Mouse (Mus musculus) MEL (cell line): Measurements from ENCODE around the gene Esr1. TPM values are rescaled to one million over a fixed set of nuclear protein-coding genes. Genes with fewer than 3 reads are reported as not detected.
A peak's percentile ranks its signal among the peaks of the same experiment; 100 is the strongest.

ENCODE experiments used
- DNase-seq: peaks from one replicate; pipeline ENCODE4 v3.0.0; 2011; ENCODE audit warnings: low read depth, low spot score
- H3K27ac ChIP-seq: 2 replicates; pipeline ENCODE4 v1.5.1; 2012; ENCODE audit warnings: low read depth, mild to moderate bottlenecking, control low read depth, low read length, moderate library complexity; ENCODE audit not compliant: control insufficient read depth
- H3K27me3 ChIP-seq, 2 experiments: fragments of 150-350 bp in 1 of 2; sonication (generic) in 1 of 2; 2 replicates each; pipeline ENCODE4 v1.6.1; 2012; ENCODE audit warnings: low read length in 2 of 2, mild to moderate bottlenecking in 2 of 2, improper control_type of control experiment in 1 of 2, moderate library complexity in 1 of 2; ENCODE audit not compliant: insufficient read depth in 2 of 2, control insufficient read depth in 1 of 2
- H3K36me3 ChIP-seq, 2 experiments: 2 replicates each; pipeline ENCODE4 v1.6.1; 2012 to 2014; ENCODE audit warnings: low read length in 2 of 2, improper control_type of control experiment in 1 of 2, inconsistent platforms in 1 of 2, mild to moderate bottlenecking in 1 of 2; ENCODE audit not compliant: insufficient read depth in 2 of 2, control insufficient read depth in 1 of 2
- H3K4me1 ChIP-seq, 2 experiments: fragments of 150-350 bp in 1 of 2; sonication (generic) in 1 of 2; 2 replicates each; pipeline ENCODE4 v1.6.1; 2012; ENCODE audit warnings: low read length in 2 of 2, improper control_type of control experiment in 1 of 2, mild to moderate bottlenecking in 1 of 2; ENCODE audit not compliant: insufficient read depth in 2 of 2, control insufficient read depth in 1 of 2
- H3K4me3 ChIP-seq, 2 experiments: fragments of 150-350 bp in 1 of 2; sonication (generic) in 1 of 2; 2 replicates each; pipeline ENCODE4 v1.5.1; 2012; ENCODE audit warnings: low read depth in 2 of 2, low read length in 2 of 2, mild to moderate bottlenecking in 2 of 2, moderate library complexity in 2 of 2, control low read depth in 1 of 2, improper control_type of control experiment in 1 of 2; ENCODE audit not compliant: control insufficient read depth in 1 of 2, insufficient read depth in 1 of 2
- H3K79me2 ChIP-seq: 2 replicates; pipeline ENCODE4 v1.6.1; 2012; ENCODE audit warnings: mild to moderate bottlenecking, low read length, moderate library complexity; ENCODE audit not compliant: control insufficient read depth, poor library complexity, insufficient read depth
- H3K9ac ChIP-seq: 2 replicates; pipeline ENCODE4 v1.6.1; 2012; ENCODE audit warnings: low read depth, mild to moderate bottlenecking, control low read depth, low read length, moderate library complexity; ENCODE audit not compliant: control insufficient read depth, poor library complexity, severe bottlenecking
- H3K9me3 ChIP-seq: fragments of 150-350 bp; sonication (generic); replicated peaks from 2 replicates; pipeline ENCODE4 v1.6.1; 2012; ENCODE audit warnings: mild to moderate bottlenecking, low read length, improper control_type of control experiment, moderate library complexity; ENCODE audit not compliant: insufficient read depth
- CHD1 ChIP-seq: IDR thresholded peaks from 2 replicates; pipeline ENCODE4 v1.6.1; 2012; ENCODE audit warnings: low read depth, mild to moderate bottlenecking, inconsistent platforms, low read length, improper control_type of control experiment
- CHD2 ChIP-seq: IDR thresholded peaks from 2 replicates; pipeline ENCODE4 v1.6.1; 2011; ENCODE audit warnings: low read length, improper control_type of control experiment
- ELF1 ChIP-seq: IDR thresholded peaks from 2 replicates; pipeline ENCODE4 v1.6.1; 2014; ENCODE audit warnings: low read depth, mild to moderate bottlenecking, inconsistent platforms, low read length, improper control_type of control experiment, moderate library complexity
- EP300 ChIP-seq, 2 experiments: IDR thresholded peaks; 2 replicates each; pipeline ENCODE4 v1.6.1; 2011; ENCODE audit warnings: improper control_type of control experiment in 2 of 2, low read length in 2 of 2, low read depth in 1 of 2, mild to moderate bottlenecking in 1 of 2
- ETS1 ChIP-seq: IDR thresholded peaks from 2 replicates; pipeline ENCODE4 v1.6.1; 2012; ENCODE audit warnings: low read depth, mild to moderate bottlenecking, inconsistent platforms, low read length, improper control_type of control experiment, moderate library complexity
- GATA1 ChIP-seq: IDR thresholded peaks from 2 replicates; pipeline ENCODE4 v1.6.1; 2011; ENCODE audit warnings: low read depth, low read length, improper control_type of control experiment
- HCFC1 ChIP-seq: IDR thresholded peaks from 2 replicates; pipeline ENCODE4 v1.6.1; 2012; ENCODE audit warnings: low read depth, mild to moderate bottlenecking, inconsistent platforms, low read length, improper control_type of control experiment, moderate library complexity
- KAT2A ChIP-seq: conservative IDR thresholded peaks from 2 replicates; pipeline ENCODE4 v1.6.1; 2012; ENCODE audit warnings: low read depth, low read length, improper control_type of control experiment, inconsistent platforms
- MXI1 ChIP-seq: IDR thresholded peaks from 2 replicates; pipeline ENCODE4 v1.6.1; 2011; ENCODE audit warnings: mild to moderate bottlenecking, low read depth, low read length, improper control_type of control experiment
- MYB ChIP-seq: IDR thresholded peaks from 2 replicates; pipeline ENCODE4 v1.6.1; 2011; ENCODE audit warnings: mild to moderate bottlenecking, low read depth, low read length, improper control_type of control experiment
- NELFE ChIP-seq: IDR thresholded peaks from 2 replicates; pipeline ENCODE4 v1.6.1; 2011; ENCODE audit warnings: low read depth, low read length, improper control_type of control experiment
- POLR2AphosphoS2 ChIP-seq: IDR thresholded peaks from 2 replicates; pipeline ENCODE4 v1.6.1; 2011; ENCODE audit warnings: low read length, improper control_type of control experiment
- RCOR1 ChIP-seq: IDR thresholded peaks from 2 replicates; pipeline ENCODE4 v1.6.1; 2012; ENCODE audit warnings: low read depth, mild to moderate bottlenecking, inconsistent platforms, low read length, improper control_type of control experiment
- SMC3 ChIP-seq: IDR thresholded peaks from 2 replicates; pipeline ENCODE4 v1.6.1; 2011; ENCODE audit warnings: low read depth, low read length, improper control_type of control experiment
- TAL1 ChIP-seq: IDR thresholded peaks from 2 replicates; pipeline ENCODE4 v1.6.1; 2012; ENCODE audit warnings: mild to moderate bottlenecking, inconsistent platforms, low read length, moderate library complexity, mixed read lengths
- TBP ChIP-seq: IDR thresholded peaks from 2 replicates; pipeline ENCODE4 v1.8.0; 2011; ENCODE audit warnings: low read depth, low read length, improper control_type of control experiment
- TCF12 ChIP-seq: IDR thresholded peaks from 2 replicates; pipeline ENCODE4 v1.6.1; 2014; ENCODE audit warnings: low read depth, mild to moderate bottlenecking, inconsistent platforms, low read length, improper control_type of control experiment, moderate library complexity
- USF1 ChIP-seq: IDR thresholded peaks from 2 replicates; pipeline ENCODE4 v1.6.1; 2014; ENCODE audit warnings: low read depth, mild to moderate bottlenecking, inconsistent platforms, low read length, improper control_type of control experiment, moderate library complexity
- USF2 ChIP-seq, 2 experiments: IDR thresholded peaks; 2 replicates each; pipeline ENCODE4 v1.6.1; 2011 to 2012; ENCODE audit warnings: improper control_type of control experiment in 2 of 2, low read length in 2 of 2, borderline replicate concordance in 1 of 2, inconsistent platforms in 1 of 2, low read depth in 1 of 2, mild to moderate bottlenecking in 1 of 2; ENCODE audit not compliant: insufficient read depth in 1 of 2
- ZC3H11A ChIP-seq: IDR thresholded peaks from 2 replicates; pipeline ENCODE4 v1.6.1; 2012; ENCODE audit warnings: low read depth, mild to moderate bottlenecking, inconsistent platforms, low read length, improper control_type of control experiment
- ZKSCAN1 ChIP-seq: IDR thresholded peaks from 2 replicates; pipeline ENCODE4 v1.6.1; 2012; ENCODE audit warnings: low read depth, mild to moderate bottlenecking, inconsistent platforms, low read length, improper control_type of control experiment, moderate library complexity
- ZMIZ1 ChIP-seq: IDR thresholded peaks from 2 replicates; pipeline ENCODE4 v1.6.1; 2012; ENCODE audit warnings: low read depth, mild to moderate bottlenecking, inconsistent platforms, low read length, improper control_type of control experiment, moderate library complexity
- polyA plus RNA-seq, 2 experiments: library from polyadenylated mRNA; stranded (reverse) in 1 of 2; unstranded in 1 of 2; fragments of >175 nt in 1 of 2; fragments of >200 nt in 1 of 2; gene quantifications; 2 replicates each; pipeline versions ENCODE4 v1.2.1 to v1.2.4; 2012; ENCODE audit warnings: low replicate concordance in 2 of 2, low read depth in 1 of 2; ENCODE audit not compliant: insufficient read length in 2 of 2, insufficient read depth in 1 of 2, missing spikeins in 1 of 2
- total RNA-seq: library from RNA; depleted of rRNA; stranded (reverse); fragments of 300-350 nt; gene quantifications from 2 replicates; pipeline ENCODE4 v1.2.3, GENCODE M21; 2012

Esr1 gene
- total and polyA plus RNA-seq, 3 experiments = 0.65 to 0.69 TPM; not detected in 1

- TF ChIP-seq HCFC1 = no peak
Measured at GRCm38 (mm10) chr10:4776714-4777090, 165.3 kb downstream of the Esr1 start (continued).

GRCm38 (mm10) chr10:4777996-4778395, 166.6 kb downstream of the Esr1 start:
- H3K9me3 ChIP-seq = no peaks in the 10 kb centered on the region
- H3K79me2 ChIP-seq = no peaks in the 10 kb centered on the region
- no peaks in the 10 kb centered on the region for H3K27me3 ChIP-seq
- no peak overlapping the region for H3K9ac ChIP-seq
- H3K4me1 ChIP-seq = peaks cover 32 to 46% of the 10 kb centered on the region in 2 experiments
- peak; percentile 45 for DNase-seq
- H3K36me3 ChIP-seq = peaks cover 0 to 47% of the 10 kb centered on the region in 2 experiments; a peak in 2 of 4 replicates
- TF ChIP-seq GATA1 (peak; percentile 65), TAL1 (no peak), POLR2AphosphoS2 (no peak), CHD1 (no peak), USF1 (no peak), TCF12 (no peak), MXI1 (no peak), ZC3H11A (no peak), RCOR1 (peak; percentile 56), ZKSCAN1 (no peak), CHD2 (no peak), MYB (no peak), USF2 (IDR thresholded peaks at IDR 0.05; ENCODE audit: borderline replicate concordance in 1 of 2, insufficient read depth in 1 of 2, low read depth in 1 of 2, low read length in 2 of 2) (no peak), ETS1 (no peak), EP300 (IDR thresholded peaks at IDR 0.05; ENCODE audit: low read depth in 1 of 2, low read length in 2 of 2) (peak; percentile 69; a peak in 3 of 4 replicates), SMC3 (no peak), ZMIZ1 (no peak), HCFC1 (no peak), TBP (no peak), KAT2A (no peak), NELFE (no peak), ELF1 (0 out of 2 replicates have a peak, but pooled peaks have one; percentile 10)
- no peak overlapping the region for H3K4me3 ChIP-seq
- no peak overlapping the region for H3K27ac ChIP-seq
